Mouse (Mus musculus): ENCODE results near the gene Gm8220.
"Not testable (repeated sequence)": the region's sequence is repeated elsewhere in the genome, so short reads cannot be mapped to it uniquely, and the experiment has no call there.

The Gm8220 gene

DNA sequence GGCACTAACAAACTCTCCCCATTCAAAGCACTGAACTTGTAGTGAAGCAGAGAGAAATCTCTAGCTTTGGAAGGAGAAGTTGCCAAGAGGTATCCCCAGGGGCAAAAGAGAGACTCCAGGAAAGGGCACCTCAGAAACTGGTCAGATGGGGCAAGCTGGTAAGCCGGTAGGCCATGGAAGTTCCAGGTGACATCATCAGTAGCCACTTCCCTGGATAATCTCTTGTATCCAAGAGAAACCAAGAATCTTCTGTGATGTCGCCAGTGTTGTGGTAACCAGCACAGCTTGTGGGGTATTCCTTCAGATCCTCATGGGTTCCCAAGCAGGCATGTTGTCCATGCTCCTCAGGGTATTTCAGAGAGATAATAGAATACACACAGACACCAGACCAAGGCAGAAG, at the start of gene Gm8220:
Gene Gm8220 (plus strand): TSS at position 301 of the 400 bp plus-strand sequence.
- DNase-seq: not testable (repeated sequence)

DNA sequence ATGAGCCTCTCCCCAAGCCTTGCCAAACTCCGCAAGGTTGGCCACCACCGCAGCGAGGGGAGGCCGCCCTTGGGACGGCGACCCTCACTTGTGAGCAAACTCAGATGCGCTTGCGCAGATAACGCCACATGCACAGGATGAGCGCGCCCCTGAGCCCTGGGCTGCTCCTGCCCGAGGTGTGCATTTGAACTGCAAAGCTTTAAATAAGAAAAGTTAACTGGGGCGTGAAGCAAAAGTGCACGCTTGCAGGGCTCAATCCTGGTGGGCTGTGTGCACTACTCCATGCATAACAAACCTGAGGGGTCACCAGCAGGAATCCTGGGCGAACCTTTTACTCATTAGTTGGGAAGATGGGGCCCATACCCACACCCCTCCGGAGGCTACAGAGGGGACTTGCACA, 37.3 kb upstream of the Gm8220 start:
- no peak for DNase-seq

DNA sequence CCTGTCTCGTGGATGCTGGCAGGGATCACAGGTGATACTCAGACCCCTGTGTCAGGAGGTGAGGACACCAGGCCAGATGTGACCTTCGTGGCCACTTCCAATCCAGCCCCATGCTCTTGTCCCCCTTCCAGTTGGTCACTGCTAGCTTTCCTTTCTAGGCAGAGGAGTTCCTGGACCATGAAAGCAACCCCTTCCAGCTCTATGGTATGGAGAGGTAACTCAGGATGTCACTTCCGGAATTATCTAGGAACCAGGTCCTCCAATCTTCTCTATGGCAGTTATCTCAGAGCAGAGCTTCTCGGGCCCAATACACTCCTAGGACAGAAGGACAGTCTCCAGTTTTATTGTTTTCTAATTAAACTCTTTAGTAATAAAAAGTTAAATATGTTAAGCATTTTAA, 26.7 kb downstream of the Gm8220 start:
- DNase-seq: not testable (repeated sequence)

DNA sequence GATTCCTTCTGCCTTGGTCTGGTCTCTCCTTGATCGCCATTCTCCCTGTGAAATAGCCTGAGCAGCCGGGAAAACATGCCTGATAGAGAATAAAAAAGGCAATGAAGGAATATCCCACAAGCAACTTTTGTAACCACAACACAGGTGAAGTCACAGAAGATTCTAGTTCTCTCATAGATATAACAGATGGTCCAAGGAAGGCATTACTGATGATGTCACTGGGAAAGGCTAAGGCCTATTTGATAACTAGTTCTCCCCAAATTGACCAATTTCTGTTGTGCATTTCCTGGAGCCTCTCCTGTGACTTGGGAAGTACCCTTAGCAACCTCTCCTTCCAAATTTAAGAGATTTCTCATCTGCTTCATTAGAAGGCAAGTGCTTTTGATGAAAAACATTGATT, 53.1 kb downstream of the Gm8220 start, which contains the start of gene Gm5930:
Gene Gm5930 (minus strand): TSS at position 101 of the 400 bp plus-strand sequence.
- DNase-seq: not testable (repeated sequence)
